Mouse (Mus musculus): Measurements from ENCODE around the gene Fam20c.

- TF ChIP-seq POLR2A (IDR thresholded peaks at IDR 0.05; ENCODE audit: extremely low read depth, insufficient read depth, low read length) = no peak
- TF ChIP-seq CTCF (IDR thresholded peaks at IDR 0.05; ENCODE audit: extremely low read depth, insufficient read depth, low read length) = no peak
These were observed 12.8 kb upstream of the Fam20c start for GRCm38 (mm10) chr5:138741516-138741915.

All from cortical plate, adult 2 months (tissue).